Mouse (Mus musculus) heart, postnatal 0 days (tissue): ENCODE results near the gene Gm42791.

Source experiments
- CTCF ChIP-seq: IDR thresholded peaks from 2 replicates; pipeline ENCODE4 v1.5.1; 2016; ENCODE audit warnings: antibody characterized with exemption, control low read depth, low read depth
- EP300 ChIP-seq: IDR thresholded peaks from 2 replicates; pipeline ENCODE4 v1.6.1; 2016; ENCODE audit warnings: antibody characterized with exemption, low read depth

DNA sequence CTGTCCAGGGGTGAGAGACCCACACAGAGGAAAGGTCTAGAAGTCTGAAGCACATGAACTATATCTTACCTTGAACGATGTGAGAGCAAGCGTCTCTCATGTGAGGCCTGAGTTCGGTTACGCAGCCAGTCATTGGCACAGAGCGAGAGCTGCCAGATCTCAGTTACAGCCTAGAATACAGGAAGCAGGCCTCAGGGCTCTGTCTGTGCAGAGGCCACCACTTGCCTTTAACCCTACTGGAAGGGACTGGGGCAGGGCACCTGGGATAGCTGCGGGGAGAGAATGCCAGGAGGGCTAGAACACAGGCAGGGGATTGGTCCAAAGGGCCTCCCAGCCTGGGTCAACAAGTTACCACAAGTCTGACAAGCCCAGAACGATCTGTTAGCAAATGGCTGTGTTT, 4.9 kb upstream of the Gm42791 start:
- no peak for TF ChIP-seq CTCF
- no peak for TF ChIP-seq EP300
